Mouse (Mus musculus) common myeloid progenitor, adult 5-6 weeks (primary cell): ENCODE measurements around the gene Olfr810. TPM values are rescaled to one million over a fixed set of nuclear protein-coding genes. Genes with fewer than 3 reads are reported as not detected.

Experiments used
- ATAC-seq: replicated peaks from 2 replicates; pipeline ENCODE4 v1.8.0; 2016; ENCODE audit warnings: low read depth, mild to moderate bottlenecking, moderate TSS enrichment, inconsistent platforms; ENCODE audit not compliant: poor library complexity, severe bottlenecking
- total RNA-seq: library from RNA; stranded (forward); fragments of 200-1000, 187-1606 nt; gene quantifications from 2 replicates; pipeline ENCODE4 v1.2.3, GENCODE M21; 2017

Gene Olfr810
- not detected in 2 replicates for total RNA-seq

DNA sequence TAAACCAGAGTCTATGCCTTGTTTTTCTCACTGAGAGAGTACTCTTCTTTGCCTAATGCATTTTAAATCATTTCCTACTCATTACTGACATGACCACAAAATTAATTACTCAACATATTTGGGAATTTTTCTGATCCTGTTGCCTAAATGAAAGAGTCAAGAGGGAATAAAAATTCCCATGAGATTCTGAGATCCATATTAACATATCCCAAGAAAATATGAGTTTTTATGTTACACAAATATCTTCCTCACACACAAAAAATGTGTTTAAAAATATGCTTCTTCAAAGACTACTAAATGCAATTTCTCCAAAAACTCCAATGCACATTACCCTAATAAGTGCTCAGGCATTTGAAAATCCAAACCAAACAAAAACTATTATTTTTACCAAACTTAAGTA, at the start of gene Olfr810:
Gene Olfr810, minus strand, starts transcription at position 101 of the 400 bp plus-strand sequence.
- no peak for ATAC-seq

- no peak for ATAC-seq
Measured at GRCm38 (mm10) chr10:129804296-129804695, 9.6 kb upstream of the Olfr810 start, which contains the start of gene Olfr811. Gene Olfr811, minus strand, starts transcription at chr10:129804396.

GRCm38 (mm10) chr10:129778123-129778522, 16.6 kb downstream of the Olfr810 start:
- no peak for ATAC-seq

GRCm38 (mm10) chr10:129774338-129774737, 20.4 kb downstream of the Olfr810 start, which contains the start of gene Olfr809:
Gene Olfr809, plus strand, starts transcription at chr10:129774638.
- ATAC-seq: no peak

DNA sequence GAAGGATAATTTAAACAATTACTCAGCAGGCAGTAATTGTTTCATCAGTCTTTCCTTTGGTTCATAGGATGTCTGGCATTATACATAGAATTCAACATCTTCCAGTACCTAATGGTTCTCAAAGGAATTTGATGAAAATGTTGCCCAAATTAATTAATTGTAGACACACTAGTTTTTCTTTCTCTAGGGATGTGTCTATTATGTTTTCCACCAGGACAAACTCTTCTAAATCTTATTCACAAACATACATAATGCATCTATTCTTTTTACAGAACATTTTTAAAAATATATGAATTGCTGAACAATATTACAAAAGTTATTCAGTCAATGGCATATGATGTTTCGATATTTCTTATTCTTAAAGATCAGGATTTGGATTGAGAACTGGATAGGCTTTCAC, 29.5 kb downstream of the Olfr810 start, which contains the start of gene Olfr808:
Gene Olfr808, plus strand, starts transcription at position 301 of the 400 bp plus-strand sequence.
- ATAC-seq: no peak

DNA sequence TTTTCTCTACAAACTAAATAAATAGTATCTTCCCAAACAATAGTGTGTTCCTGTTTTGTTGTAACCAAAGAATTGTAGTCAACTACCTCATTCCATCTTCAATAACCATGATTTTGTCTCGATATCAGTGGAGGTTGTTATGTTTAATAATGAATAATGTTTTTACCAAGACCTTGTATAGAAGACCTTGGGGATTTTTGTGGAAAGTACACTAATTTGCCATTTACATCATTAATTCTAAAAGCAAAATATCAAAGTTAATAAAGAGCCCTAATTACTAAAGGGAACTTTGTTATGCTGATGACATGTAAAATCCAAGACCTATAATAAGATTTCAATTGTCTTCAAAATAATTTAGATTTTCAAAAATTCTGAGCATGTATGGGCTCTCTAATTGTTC, 37.0 kb downstream of the Olfr810 start, which contains the start of gene Olfr807:
Gene Olfr807, minus strand, starts transcription at position 101 of the 400 bp plus-strand sequence.
- no peak for ATAC-seq

GRCm38 (mm10) chr10:129741821-129742220, 52.9 kb downstream of the Olfr810 start, which contains the start of gene Olfr806:
Gene Olfr806, minus strand, starts transcription at chr10:129741921.
- ATAC-seq: no peak

Other genes starting within 250 kb of the Olfr810 start
- gene Olfr794, start 227.3 kb downstream of the Olfr810 start, total RNA-seq: not detected in 2 replicates
- not detected in 2 replicates for gene Olfr796, start 182.3 kb downstream of the Olfr810 start, total RNA-seq
- not detected in 2 replicates for gene Olfr798, start 167.0 kb downstream of the Olfr810 start, total RNA-seq
- gene Olfr799, start 157.4 kb downstream of the Olfr810 start, total RNA-seq: not detected in 2 replicates
- gene Olfr800, start 137.2 kb downstream of the Olfr810 start, total RNA-seq: not detected in 2 replicates
- gene Olfr801, start 121.1 kb downstream of the Olfr810 start, total RNA-seq: not detected in 2 replicates
- gene Olfr802, start 106.7 kb downstream of the Olfr810 start, total RNA-seq: not detected in 2 replicates
- not detected in 2 replicates for gene Olfr803, start 100.6 kb downstream of the Olfr810 start, total RNA-seq
- not detected in 2 replicates for gene Olfr804, start 91.7 kb downstream of the Olfr810 start, total RNA-seq
- gene Olfr805, start 65.5 kb downstream of the Olfr810 start, total RNA-seq: not detected in 2 replicates
- gene Olfr806, start 53.0 kb downstream of the Olfr810 start, total RNA-seq: not detected in 2 replicates
- not detected in 2 replicates for gene Olfr807, start 37.1 kb downstream of the Olfr810 start, total RNA-seq
- not detected in 2 replicates for gene Olfr808, start 29.4 kb downstream of the Olfr810 start, total RNA-seq
- not detected in 2 replicates for gene Olfr809, start 20.3 kb downstream of the Olfr810 start, total RNA-seq
- not detected in 2 replicates for gene Olfr811, start 9.5 kb upstream of the Olfr810 start, total RNA-seq
- gene Olfr812, start 51.2 kb upstream of the Olfr810 start, total RNA-seq: not detected in 2 replicates
- gene Olfr813, start 60.5 kb upstream of the Olfr810 start, total RNA-seq: not detected in 2 replicates
- gene Olfr814, start 84.9 kb upstream of the Olfr810 start, total RNA-seq: not detected in 2 replicates
- not detected in 2 replicates for gene Olfr815, start 111.0 kb upstream of the Olfr810 start, total RNA-seq
- not detected in 2 replicates for gene Olfr816, start 120.7 kb upstream of the Olfr810 start, total RNA-seq
- not detected in 2 replicates for gene Olfr818, start 154.2 kb upstream of the Olfr810 start, total RNA-seq
- gene Olfr819, start 172.3 kb upstream of the Olfr810 start, total RNA-seq: not detected in 2 replicates
- not detected in 2 replicates for gene Olfr247, start 181.2 kb upstream of the Olfr810 start, total RNA-seq
- not detected in 2 replicates for gene Gm10310, start 190.1 kb upstream of the Olfr810 start, total RNA-seq
- gene Olfr820, start 217.7 kb upstream of the Olfr810 start, total RNA-seq: not detected in 2 replicates
- gene Olfr821, start 235.4 kb upstream of the Olfr810 start, total RNA-seq: not detected in 2 replicates